Mouse (Mus musculus) retina, postnatal 7 days (tissue): Measurements from ENCODE around the gene Btrc.

Experiments used
- DNase-seq: peaks from one replicate; pipeline ENCODE4 v3.0.0-alpha.2; 2012; ENCODE audit warnings: low read depth, low spot score

Btrc gene

DNA sequence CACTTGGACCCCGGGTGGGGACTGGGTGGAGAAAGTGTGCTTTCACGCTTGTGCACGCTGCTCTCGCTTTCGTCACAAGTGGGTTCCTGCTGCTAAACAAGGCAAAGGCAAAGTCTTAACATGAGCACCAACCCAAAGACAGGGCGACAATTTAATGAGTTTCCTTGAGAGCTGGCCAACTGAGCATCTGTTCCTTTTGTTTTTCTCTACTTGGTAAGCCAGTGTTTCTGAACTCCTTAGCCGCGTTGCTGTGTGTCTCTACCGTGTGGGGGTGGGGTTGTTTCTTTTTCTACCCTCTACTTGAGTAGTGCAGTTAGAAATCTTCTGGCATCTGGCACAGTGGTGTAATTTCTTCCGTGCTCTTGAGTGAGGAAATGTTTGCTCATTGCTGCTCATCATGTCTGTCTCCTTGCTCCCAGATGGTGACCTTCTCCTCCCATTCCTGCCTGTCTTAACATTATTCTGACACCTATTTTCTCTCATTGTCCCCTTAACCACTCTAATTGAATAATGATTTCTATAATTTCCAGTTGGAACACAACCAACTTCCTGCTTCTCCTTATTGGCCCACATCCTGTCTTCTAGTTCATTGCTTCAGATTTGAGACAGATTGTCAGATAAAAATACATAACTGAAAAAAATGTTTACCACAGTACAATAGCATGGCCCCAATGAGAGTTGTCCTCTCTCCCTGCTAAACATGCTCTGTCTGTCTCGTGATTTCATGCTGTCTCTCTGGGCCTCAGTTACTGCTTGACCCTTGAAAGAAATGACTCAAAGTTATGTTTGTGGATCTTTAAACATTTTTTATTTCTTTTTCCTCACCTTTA is 109.4 kb downstream of the Btrc start:
- DNase-seq, result no peak

- DNase-seq, result no peak
Observed at GRCm38 (mm10) chr19:45474686-45475085, 111.2 kb downstream of the Btrc start.

- DNase-seq, result no peak
Observed at GRCm38 (mm10) chr19:45475928-45476553, 112.5 kb downstream of the Btrc start.

DNA sequence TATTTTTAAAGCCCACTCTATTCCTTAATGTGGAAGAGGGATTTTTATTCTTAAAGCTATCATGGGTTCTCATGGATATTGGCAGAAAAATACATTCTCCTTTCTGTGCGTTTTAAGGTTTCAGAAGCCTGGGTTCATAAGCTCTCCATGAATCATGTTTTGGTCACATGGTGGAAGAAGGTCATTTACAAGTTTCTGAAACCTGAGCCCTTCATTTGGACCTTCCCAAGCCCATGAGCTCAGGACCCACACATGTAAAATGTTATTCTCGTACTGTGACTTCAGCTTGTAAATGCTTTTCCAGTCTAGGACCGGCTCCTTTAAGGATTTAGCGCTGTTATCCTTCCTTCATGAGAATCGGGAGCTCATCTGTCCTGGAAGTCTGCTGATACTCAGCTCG is 116.0 kb downstream of the Btrc start:
- DNase-seq, result no peak

DNA sequence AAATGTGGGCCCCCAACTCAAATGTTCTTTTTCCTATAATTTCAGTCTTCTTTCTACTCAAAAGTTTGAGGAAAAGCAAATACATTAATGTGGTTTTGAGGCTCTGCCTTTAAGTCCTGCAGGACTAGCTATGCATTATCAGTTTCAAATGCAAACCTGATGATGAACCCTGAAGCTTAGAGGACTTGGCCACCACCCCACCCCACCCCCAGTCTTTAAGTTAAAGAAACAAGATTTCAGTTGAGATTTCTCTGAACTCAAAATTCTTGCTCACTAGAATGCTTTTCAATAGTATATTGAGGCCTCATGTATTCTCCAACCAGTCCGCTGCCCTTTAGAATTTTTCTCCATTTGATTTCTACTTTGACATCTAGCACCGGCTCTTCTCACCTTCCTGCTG is 117.0 kb downstream of the Btrc start:
- DNase-seq, result no peak

DNA sequence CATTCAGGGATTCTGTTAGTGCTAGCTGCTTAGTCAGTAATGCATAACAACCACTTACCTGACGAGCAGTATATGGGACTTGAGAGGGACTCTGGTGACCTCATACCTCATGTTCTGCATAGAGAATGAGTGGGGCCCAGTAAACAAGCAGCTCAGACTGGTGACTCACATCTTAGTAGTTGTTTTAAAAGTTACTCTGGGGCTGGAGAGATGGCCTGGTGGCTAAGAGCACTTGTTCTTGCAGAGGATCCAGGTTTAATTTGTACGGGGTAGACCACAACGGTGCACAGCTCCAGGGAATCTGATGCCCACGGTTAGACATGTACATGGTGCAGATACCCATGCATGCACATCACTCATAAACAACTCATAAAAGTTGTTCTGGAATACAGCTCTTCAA is 117.4 kb downstream of the Btrc start:
- no peak for DNase-seq

DNA sequence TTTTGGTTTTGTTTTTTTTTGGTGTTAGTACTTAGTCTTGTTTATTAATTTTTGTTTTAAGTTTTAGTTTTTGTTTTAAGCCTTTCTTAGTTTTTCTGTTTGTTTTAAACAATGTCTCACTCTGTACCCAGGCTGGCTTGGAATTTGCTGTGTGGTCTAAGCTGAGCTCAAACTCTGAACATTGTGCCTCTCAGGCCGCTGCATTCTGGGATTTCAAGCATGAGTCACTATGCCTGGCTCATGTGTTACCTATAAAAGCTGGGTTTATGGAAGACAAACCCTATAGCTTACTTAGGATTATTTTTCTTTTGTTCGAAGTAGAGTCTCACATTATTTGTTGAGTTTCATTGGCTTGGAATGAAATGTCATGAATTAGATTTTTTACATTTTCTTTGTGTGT is 119.9 kb downstream of the Btrc start:
- DNase-seq, result no peak

DNA sequence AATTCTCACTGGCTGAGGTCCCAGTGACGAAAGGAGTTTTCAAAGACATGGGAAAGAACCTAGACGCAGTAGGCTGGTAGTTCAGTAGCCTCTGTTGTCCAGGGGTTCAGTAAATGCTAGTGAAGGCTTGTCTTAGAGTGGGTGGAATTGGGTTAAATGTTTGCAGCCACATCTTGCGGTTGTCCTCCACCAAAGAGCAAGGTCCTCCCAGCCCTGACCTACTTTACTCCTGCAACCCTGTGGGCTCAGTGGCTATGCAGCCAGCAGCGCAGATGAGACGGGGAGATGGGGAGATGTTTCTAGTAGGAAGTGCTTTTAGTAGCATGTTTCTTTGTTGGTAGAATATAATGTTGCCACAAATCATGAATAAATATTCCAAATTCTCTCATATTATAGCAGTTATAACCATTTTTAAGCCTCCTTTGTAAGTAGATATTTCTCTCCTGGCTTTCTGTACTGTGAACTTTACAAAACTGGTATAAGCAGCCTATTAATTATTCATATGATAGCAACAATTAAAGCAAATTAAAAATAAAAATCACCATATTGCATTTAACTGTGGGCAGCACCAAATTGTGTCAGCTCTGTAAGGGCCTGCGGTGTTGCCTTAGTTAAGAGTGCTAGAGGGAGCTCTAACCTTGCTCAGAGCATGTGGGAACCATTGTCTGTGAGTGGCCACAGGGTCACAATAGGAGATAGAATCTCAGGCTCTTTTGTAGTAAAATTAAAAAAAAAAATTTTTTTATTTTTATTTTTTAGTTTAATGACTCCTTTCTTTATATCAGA is 122.9 kb downstream of the Btrc start:
- DNase-seq, result no peak

DNA sequence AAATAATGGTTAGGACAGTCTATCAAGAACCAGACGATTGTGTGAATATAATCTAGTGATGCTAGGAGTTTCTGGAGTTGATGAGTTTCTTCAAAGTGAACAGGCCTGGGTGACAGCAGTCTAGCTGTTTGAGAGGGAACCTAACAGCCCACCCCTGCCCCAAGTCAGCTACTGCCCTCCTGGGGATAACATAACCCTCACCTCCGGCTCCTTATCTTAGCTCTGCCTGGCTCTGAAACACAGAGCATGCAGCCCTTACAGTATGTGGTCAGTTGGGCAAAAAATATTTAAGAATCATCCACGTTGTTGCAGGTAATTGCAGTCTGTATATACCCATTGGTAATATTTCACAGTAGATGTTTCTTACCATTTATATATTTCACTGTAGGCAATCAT is 123.5 kb downstream of the Btrc start:
- DNase-seq, result no peak

GRCm38 (mm10) chr19:45489961-45490360 is 126.4 kb downstream of the Btrc start:
- DNase-seq, result no peak

- no peak for DNase-seq
Observed at GRCm38 (mm10) chr19:45491246-45491645, 127.7 kb downstream of the Btrc start.

DNA sequence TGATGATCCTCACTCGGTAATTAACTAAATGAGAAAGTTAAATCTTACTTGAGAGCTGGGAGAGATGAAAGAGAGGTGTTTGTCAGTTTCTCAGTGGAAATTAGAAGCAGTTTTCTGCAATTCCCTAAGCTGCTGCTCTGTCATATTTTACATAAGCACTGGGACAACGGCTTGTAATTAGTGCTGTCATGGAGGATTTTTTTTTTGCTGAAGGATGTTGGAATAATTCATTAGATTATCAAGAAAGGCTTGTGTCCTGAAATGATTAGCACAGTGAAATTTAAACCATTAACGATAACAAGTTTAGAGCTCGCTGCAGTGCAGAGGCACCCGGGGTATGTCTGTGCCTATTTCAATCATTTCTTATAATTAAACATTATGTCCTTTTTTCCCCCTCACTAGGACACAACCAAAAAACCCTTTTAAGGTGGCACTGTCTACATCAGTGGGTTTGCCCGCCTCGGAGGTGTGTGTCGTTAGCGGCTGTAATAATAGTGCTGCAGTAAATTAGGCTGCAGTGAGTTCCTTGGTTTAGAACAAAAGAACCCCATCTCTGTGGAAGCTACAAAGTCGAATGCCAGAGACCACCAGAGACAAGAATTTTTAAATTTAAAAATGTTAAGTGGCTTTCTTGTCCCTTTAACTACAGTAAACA is 130.7 kb downstream of the Btrc start:
- DNase-seq, result no peak

DNA sequence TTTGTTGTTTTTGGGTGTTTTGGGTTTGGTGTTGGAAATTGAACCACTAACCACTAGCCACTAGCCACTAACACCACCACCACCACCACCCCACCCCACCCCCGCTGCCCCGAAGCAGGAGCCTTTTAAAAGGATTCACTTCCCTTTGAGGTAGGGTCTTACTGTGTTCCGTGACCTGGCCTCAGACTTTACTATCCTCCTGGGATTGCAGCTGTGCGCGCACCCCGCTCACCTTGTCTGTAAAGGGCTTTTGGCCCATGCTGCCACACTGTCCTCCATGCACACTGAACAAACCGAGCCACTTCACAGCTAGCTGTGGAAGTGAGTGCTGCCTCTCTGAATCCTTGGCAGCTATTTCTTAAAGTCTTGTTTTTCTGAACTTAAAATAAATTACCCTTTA is 141.9 kb downstream of the Btrc start:
- DNase-seq, result no peak

DNA sequence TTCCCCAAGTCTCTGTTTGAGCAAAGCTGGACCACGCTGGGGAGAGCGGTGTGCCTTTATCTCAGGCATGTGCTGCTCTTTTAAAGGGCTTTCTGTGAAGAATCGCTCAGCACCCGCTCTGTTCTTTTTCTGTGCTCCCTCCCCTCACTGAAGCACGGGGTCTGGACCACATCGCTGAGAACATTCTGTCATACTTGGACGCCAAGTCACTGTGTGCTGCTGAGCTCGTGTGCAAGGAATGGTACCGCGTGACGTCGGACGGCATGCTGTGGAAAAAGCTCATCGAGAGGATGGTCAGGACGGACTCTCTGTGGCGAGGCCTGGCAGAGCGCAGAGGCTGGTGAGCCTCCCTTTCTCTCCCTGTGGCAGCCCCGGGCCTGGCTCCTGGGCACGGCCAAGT is 144.0 kb downstream of the Btrc start:
- no peak for DNase-seq

DNA sequence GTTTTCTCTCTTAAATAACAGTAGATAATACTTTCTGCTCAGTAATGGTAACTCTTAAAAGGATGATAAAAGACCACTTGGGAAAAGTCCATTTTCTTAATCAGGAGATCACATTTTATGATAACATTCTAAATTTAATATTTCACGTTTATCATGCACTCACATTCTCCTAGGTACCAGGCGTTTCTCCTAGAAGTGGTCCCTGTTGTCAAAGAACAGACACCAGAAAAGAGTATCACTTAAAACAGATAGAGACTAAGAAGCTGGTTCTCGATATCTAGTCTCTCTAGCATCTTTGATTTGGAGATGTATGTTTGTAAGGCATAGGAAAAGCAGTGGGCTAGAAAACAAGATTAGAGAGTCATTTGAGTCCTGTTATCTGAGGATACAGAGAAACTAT is 147.1 kb downstream of the Btrc start:
- no peak for DNase-seq

- DNase-seq, result no peak
Observed at GRCm38 (mm10) chr19:45511406-45511805, 147.9 kb downstream of the Btrc start.

DNA sequence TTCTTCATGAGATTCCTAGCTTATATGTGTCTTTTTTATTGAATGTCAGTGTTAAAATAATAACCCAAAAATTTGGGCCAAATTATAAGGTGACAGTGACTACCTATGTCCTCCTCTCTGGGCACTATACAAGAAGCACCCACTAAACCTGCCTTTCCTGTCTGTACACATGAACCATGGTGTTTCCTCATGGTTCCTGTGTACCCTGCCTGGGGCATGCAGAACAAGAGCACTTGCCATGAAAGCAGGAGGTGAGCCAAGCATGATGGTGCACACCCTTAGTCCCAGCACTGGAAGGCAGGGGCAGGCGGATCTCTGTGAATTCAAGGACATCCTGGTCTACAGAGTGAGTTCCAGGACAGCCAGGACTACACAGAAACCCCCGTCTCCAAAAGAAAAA is 151.8 kb downstream of the Btrc start:
- no peak for DNase-seq

GRCm38 (mm10) chr19:45516264-45516663 is 152.7 kb downstream of the Btrc start:
- DNase-seq, result no peak

GRCm38 (mm10) chr19:45527382-45527781 is 163.8 kb downstream of the Btrc start:
- no peak for DNase-seq

DNA sequence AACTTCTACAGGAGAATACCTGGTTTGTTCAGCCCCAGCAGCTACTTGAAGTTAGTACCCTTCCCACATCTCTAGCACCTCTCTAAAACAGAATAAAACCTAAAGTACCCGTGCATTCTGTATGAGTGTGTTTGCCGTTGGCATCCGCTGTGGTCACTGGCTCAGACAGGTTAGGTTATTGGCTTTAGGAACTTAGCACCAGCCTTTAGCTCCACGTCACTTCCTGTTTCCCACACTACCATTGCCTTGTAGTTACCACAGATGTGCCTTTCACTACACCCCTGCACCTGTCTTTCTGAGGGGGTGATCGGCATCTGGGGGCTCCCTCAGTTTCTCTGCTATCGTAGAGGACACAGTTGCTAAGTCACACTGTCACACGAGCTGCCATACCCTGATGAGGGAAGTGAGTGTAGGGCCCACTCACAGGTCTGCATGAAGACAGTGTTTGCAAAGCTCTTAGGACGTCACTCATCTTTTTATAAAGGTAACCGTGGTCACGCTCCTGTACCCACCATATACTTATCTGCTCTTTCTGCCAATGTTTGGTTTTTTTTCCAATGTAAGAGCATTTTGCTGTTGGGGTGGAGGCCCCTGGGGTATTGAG is 164.5 kb downstream of the Btrc start:
- DNase-seq, result no peak

- no peak for DNase-seq
Observed at GRCm38 (mm10) chr19:45529294-45529693, 165.8 kb downstream of the Btrc start.
